Mouse (Mus musculus): ENCODE measurements around the gene Hist1h2bc. TPM values are rescaled to one million over a fixed set of nuclear protein-coding genes. Genes with fewer than 3 reads are reported as not detected.

The Hist1h2bc gene
- polyA plus RNA-seq (2017; shearing (Covaris generic)), result 13.7 TPM

GRCm38 (mm10) chr13:23683755-23684281 is at the start of gene Hist1h2bc, which contains the start of gene Hist1h2ac:
Hist1h2bc (plus strand) TSS chr13:23684199.
Hist1h2ac (minus strand) TSS chr13:23683948.

GRCm38 (mm10) chr13:23695514-23695913 is 11.5 kb downstream of the Hist1h2bc start, which contains the start of gene Hist1h1t:
Hist1h1t (plus strand) TSS chr13:23695814.

GRCm38 (mm10) chr13:23698300-23698693 is 14.3 kb downstream of the Hist1h2bc start, which contains the start of gene Hist1h4c:
Hist1h4c (minus strand) TSS chr13:23698454.

GRCm38 (mm10) chr13:23710374-23711089 is 26.5 kb downstream of the Hist1h2bc start, which contains the start of gene Hfe:
Hfe (minus strand) TSS chr13:23710854.

GRCm38 (mm10) chr13:23738677-23739068 is 54.7 kb downstream of the Hist1h2bc start, which contains the start of gene Hist1h1c:
Hist1h1c (plus strand) TSS chr13:23738808.

Other genes starting within 250 kb of the Hist1h2bc start
- not detected for gene Btn1a1, start 218.3 kb upstream of the Hist1h2bc start, polyA plus RNA-seq (2017; shearing (Covaris generic))
- gene Btn2a2, start 195.3 kb upstream of the Hist1h2bc start, polyA plus RNA-seq (2017; shearing (Covaris generic)), result not detected
- gene Hist1h4h, start 153.1 kb upstream of the Hist1h2bc start, polyA plus RNA-seq (2017; shearing (Covaris generic)), result 3.7 TPM
- gene Hist1h2af, start 150.3 kb upstream of the Hist1h2bc start, polyA plus RNA-seq (2017; shearing (Covaris generic)), result not detected
- 0.77 TPM for gene Hist1h3g, start 148.8 kb upstream of the Hist1h2bc start, polyA plus RNA-seq (2017; shearing (Covaris generic))
- not detected for gene Hist1h2bh, start 140.8 kb upstream of the Hist1h2bc start, polyA plus RNA-seq (2017; shearing (Covaris generic))
- gene Hist1h3f, start 140.1 kb upstream of the Hist1h2bc start, polyA plus RNA-seq (2017; shearing (Covaris generic)), result not detected
- gene Hist1h4f, start 132.6 kb upstream of the Hist1h2bc start, polyA plus RNA-seq (2017; shearing (Covaris generic)), result 0.90 TPM
- 0.50 TPM for gene Hist1h1d, start 130.9 kb upstream of the Hist1h2bc start, polyA plus RNA-seq (2017; shearing (Covaris generic))
- gene Hist1h3e, start 121.8 kb upstream of the Hist1h2bc start, polyA plus RNA-seq (2017; shearing (Covaris generic)), result 1.3 TPM
- 6.5 TPM for gene Hist1h2ae, start 113.0 kb upstream of the Hist1h2bc start, polyA plus RNA-seq (2017; shearing (Covaris generic))
- gene Hist1h2bg, start 112.8 kb upstream of the Hist1h2bc start, polyA plus RNA-seq (2017; shearing (Covaris generic)), result 6.1 TPM
- gene Hist1h2bf, start 110.0 kb upstream of the Hist1h2bc start, polyA plus RNA-seq (2017; shearing (Covaris generic)), result 1.1 TPM
- not detected for gene Hist1h2ad, start 109.8 kb upstream of the Hist1h2bc start, polyA plus RNA-seq (2017; shearing (Covaris generic))
- not detected for gene Hist1h3d, start 108.4 kb upstream of the Hist1h2bc start, polyA plus RNA-seq (2017; shearing (Covaris generic))
- 40.6 TPM for gene Hist1h4d, start 102.6 kb upstream of the Hist1h2bc start, polyA plus RNA-seq (2017; shearing (Covaris generic))
- gene Hist1h2be, start 63.1 kb upstream of the Hist1h2bc start, polyA plus RNA-seq (2017; shearing (Covaris generic)), result 5.0 TPM
- 15.3 TPM for gene Hist1h1e, start 61.6 kb upstream of the Hist1h2bc start, polyA plus RNA-seq (2017; shearing (Covaris generic))
- gene Hist1h2ac, start 251 bp upstream of the Hist1h2bc start, polyA plus RNA-seq (2017; shearing (Covaris generic)), result 0.24 TPM
- not detected for gene Hist1h1t, start 11.6 kb downstream of the Hist1h2bc start, polyA plus RNA-seq (2017; shearing (Covaris generic))
- 4.1 TPM for gene Hist1h4c, start 14.3 kb downstream of the Hist1h2bc start, polyA plus RNA-seq (2017; shearing (Covaris generic))
- 0.76 TPM for gene Hfe, start 26.7 kb downstream of the Hist1h2bc start, polyA plus RNA-seq (2017; shearing (Covaris generic))
- gene Hist1h1c, start 54.6 kb downstream of the Hist1h2bc start, polyA plus RNA-seq (2017; shearing (Covaris generic)), result 15.9 TPM
- gene Hist1h3c, start 61.4 kb downstream of the Hist1h2bc start, polyA plus RNA-seq (2017; shearing (Covaris generic)), result not detected
- 1.2 TPM for gene Hist1h2bb, start 62.5 kb downstream of the Hist1h2bc start, polyA plus RNA-seq (2017; shearing (Covaris generic))
- 2.7 TPM for gene Hist1h2ab, start 66.9 kb downstream of the Hist1h2bc start, polyA plus RNA-seq (2017; shearing (Covaris generic))
- gene Hist1h3b, start 68.1 kb downstream of the Hist1h2bc start, polyA plus RNA-seq (2017; shearing (Covaris generic)), result not detected
- 18.1 TPM for gene Hist1h4b, start 72.8 kb downstream of the Hist1h2bc start, polyA plus RNA-seq (2017; shearing (Covaris generic))
- gene Hist1h4a, start 77.0 kb downstream of the Hist1h2bc start, polyA plus RNA-seq (2017; shearing (Covaris generic)), result not detected
- gene Hist1h3a, start 78.2 kb downstream of the Hist1h2bc start, polyA plus RNA-seq (2017; shearing (Covaris generic)), result 2.4 TPM
- gene Hist1h1a, start 79.5 kb downstream of the Hist1h2bc start, polyA plus RNA-seq (2017; shearing (Covaris generic)), result 1.8 TPM
- gene Trim38, start 85.7 kb downstream of the Hist1h2bc start, polyA plus RNA-seq (2017; shearing (Covaris generic)), result not detected
- gene Slc17a2, start 122.8 kb downstream of the Hist1h2bc start, polyA plus RNA-seq (2017; shearing (Covaris generic)), result not detected
- not detected for gene Slc17a3, start 155.2 kb downstream of the Hist1h2bc start, polyA plus RNA-seq (2017; shearing (Covaris generic))
- gene Slc17a1, start 183.6 kb downstream of the Hist1h2bc start, polyA plus RNA-seq (2017; shearing (Covaris generic)), result not detected
- gene Slc17a4, start 230.8 kb downstream of the Hist1h2bc start, polyA plus RNA-seq (2017; shearing (Covaris generic)), result not detected
- gene Hist1h2ba, start 250.0 kb downstream of the Hist1h2bc start, polyA plus RNA-seq (2017; shearing (Covaris generic)), result not detected